Mouse (Mus musculus): ENCODE results near the gene Stra6.

Gene Stra6

GRCm38 (mm10) chr9:58184456-58184855, 120.9 kb downstream of the Stra6 start:
- no peak for DNase-seq

- DNase-seq = no peak
These were observed 130.6 kb downstream of the Stra6 start for GRCm38 (mm10) chr9:58194222-58194621.

- no peak for DNase-seq
These were observed 132.1 kb downstream of the Stra6 start for GRCm38 (mm10) chr9:58195671-58196070.

- DNase-seq = no peak
These were observed 132.6 kb downstream of the Stra6 start for GRCm38 (mm10) chr9:58196141-58196540.

GRCm38 (mm10) chr9:58196610-58197567, 133.3 kb downstream of the Stra6 start:
- DNase-seq = no peak

- peak; percentile 51 for DNase-seq
These were observed 134.5 kb downstream of the Stra6 start for GRCm38 (mm10) chr9:58197781-58198701.

- no peak for DNase-seq
These were observed 135.3 kb downstream of the Stra6 start for GRCm38 (mm10) chr9:58198801-58199371.

- DNase-seq = no peak
These were observed 136.0 kb downstream of the Stra6 start for GRCm38 (mm10) chr9:58199381-58200269.

- DNase-seq = no peak
These were observed 136.9 kb downstream of the Stra6 start for GRCm38 (mm10) chr9:58200270-58201090.

- DNase-seq = no peak
These were observed 137.7 kb downstream of the Stra6 start for GRCm38 (mm10) chr9:58201091-58201842.

- DNase-seq = no peak
These were observed 138.4 kb downstream of the Stra6 start for GRCm38 (mm10) chr9:58201861-58202549.

GRCm38 (mm10) chr9:58202676-58203453, 139.3 kb downstream of the Stra6 start:
- no peak for DNase-seq
